Mouse (Mus musculus): ENCODE measurements at regions not wholly inside any gene's neighbourhood (a gene's known extent, or its start where the extent isn't known, plus 50 kb on each side); places are given as distances from the start of the nearest gene placed in this dataset.

GRCm38 (mm10) chr14:17578776-17579175, 81.3 kb upstream of the Thrb start:
- TF ChIP-seq CTCF (IDR thresholded peaks at IDR 0.05; ENCODE audit: extremely low read depth, insufficient read depth, low read length) (no peak), POLR2A (IDR thresholded peaks at IDR 0.05; ENCODE audit: extremely low read depth, insufficient read depth, low read length) (no peak)

All from cortical plate, adult 2 months (tissue).